Mouse (Mus musculus) layer of hippocampus, postnatal 10 days (tissue): ENCODE data around the gene Dazap1. TPM values are rescaled to one million over a fixed set of nuclear protein-coding genes. Genes with fewer than 3 reads are reported as not detected.
"Not testable (repeated sequence)": the region's sequence is repeated elsewhere in the genome, so short reads cannot be mapped to it uniquely, and the experiment has no call there.

Experiments
- DNase-seq, 2 experiments: peaks; one replicate each; pipeline ENCODE4 v3.0.0; 2021; ENCODE audit warnings: low spot score in 2 of 2
- long read RNA-seq: library from polyadenylated mRNA; stranded (forward); transcript quantifications from one replicate; pipeline ENCODE4 v2.0.0, GENCODE M21; 2023
- total RNA-seq, 2 experiments: library from RNA; stranded (reverse); gene quantifications; 2 replicates each; pipeline ENCODE4 v1.2.3; 2021

The Dazap1 gene
- total RNA-seq = 10 to 100 TPM; 94.6 to 96.3 TPM
- long read RNA-seq, transcript Dazap1-203 (12 exons, 2,081 nt) = major isoform, 15 of 29 reads
- long read RNA-seq, partial matches to known transcripts = 3 of 29 reads
- long read RNA-seq, other reads (novel, unspliced or antisense) = 9 of 29 reads

DNA sequence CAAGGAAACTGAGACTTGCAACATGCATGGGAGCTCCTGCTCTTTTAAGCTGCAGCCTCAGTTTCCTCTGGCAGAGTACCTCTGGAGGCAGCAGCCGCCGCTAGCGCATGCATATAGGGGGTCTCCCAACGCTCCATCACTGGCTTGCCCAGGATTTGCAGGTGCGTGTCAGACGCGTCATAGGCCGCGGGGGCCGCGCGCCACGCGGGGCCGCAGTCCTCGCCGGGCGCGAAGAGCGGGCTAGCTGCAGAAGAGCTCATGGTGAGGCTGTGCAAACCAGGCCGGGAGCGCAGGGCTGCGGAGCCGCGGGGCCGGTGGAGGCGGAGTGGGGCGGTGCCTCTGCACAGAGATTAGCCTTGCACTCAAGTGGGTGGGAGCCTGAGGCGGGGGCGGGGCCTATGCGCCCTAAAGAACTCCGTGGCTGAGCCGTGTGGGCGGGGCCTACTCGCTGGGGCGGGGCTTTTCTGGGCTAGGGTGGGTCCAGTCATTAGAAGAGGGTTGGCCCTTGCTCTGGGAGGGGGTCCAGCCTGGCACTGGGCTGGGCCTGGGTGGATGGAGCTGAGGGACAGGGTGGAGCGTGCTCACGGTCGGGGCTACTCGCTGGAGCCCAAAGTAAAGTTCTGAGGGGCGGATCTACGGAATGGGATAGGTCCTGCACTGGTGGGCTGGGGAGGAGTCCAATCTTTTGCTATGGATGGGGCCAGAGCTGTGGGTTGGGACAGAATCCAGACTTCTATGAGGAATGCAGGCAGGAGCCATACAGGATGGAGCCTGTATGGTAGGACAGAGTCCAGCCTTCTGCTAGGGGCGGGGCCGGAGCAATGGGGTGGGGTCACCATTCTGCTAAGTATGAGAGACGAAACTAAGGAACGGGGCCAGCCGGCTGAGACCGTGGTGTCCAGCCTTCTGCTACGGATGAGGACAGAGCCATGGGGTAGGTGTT is at the start of gene Dazap1, which contains the start of gene Gamt:
Gene Dazap1, plus strand, starts transcription at position 845 of the 943 bp plus-strand sequence.
Gene Gamt, minus strand, starts transcription at position 371 of the 943 bp plus-strand sequence.
- peak; percentile 90 to 95 for DNase-seq

DNA sequence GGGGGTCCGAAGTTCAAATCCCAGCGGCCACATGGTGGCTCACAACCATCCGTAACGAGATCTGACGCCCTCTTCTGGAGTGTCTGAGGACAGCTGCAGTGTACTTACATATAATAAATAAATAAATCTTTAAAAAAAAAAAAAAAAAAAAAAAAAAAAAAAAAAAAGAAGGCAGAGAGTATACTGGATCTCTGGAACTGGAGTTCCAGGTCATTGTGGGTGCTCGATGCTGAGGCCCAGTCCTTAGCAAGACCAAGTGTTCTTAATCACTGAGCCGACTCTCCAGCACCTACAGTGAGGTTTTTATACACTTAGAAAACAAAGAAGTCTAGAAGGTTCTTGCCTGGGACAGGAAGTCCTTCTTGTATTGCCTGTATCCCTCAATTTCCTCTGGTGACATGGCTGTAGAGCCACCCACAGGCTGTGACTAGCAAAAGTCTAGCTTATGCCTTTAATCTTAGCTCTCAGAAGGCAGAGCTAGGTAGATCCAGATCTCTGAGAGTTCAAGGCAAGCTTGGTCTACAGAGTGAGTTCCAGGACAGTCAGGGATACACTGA is 49.7 kb upstream of the Dazap1 start:
- DNase-seq = not testable (repeated sequence)

DNA sequence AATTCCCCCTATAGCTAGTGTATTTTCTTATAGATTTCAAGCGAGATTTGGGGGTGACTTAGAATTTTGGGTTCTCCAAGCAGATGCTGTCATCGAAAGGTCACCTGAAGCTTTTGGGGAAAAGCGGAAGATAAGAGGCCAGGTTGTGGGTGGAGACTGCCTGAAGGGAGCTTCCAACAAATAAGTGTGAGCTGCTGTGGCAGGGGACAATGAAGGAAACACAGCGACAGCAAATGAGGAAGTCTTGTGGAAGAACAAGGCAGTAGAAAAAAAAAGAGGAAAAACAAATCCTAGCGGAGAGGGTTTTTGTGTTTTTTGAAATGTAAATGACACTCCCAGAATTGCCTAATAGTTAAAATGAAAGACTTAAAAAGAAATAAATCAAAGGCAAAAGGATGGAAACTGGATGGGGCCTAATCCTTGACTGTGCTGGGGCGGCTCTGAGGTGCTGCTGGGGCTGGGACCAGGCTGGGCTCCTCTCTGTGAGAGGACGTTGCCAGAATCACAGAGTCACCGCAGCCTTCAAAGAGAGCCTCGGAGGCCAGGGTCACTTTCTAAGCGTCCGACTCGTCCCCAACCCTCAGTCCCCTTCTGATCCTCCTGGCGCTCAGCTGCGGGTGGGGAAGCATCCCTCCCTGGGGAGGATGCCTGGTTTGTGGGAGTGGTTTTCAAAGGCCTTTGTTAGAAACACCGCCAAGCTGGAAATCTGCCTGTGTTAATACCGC is 46.1 kb upstream of the Dazap1 start:
- no peak for DNase-seq

- DNase-seq = no peak
Measured at GRCm38 (mm10) chr10:80220676-80221075, 40.6 kb upstream of the Dazap1 start.

GRCm38 (mm10) chr10:80223137-80223536 is 38.1 kb upstream of the Dazap1 start:
- not testable (repeated sequence) for DNase-seq

DNA sequence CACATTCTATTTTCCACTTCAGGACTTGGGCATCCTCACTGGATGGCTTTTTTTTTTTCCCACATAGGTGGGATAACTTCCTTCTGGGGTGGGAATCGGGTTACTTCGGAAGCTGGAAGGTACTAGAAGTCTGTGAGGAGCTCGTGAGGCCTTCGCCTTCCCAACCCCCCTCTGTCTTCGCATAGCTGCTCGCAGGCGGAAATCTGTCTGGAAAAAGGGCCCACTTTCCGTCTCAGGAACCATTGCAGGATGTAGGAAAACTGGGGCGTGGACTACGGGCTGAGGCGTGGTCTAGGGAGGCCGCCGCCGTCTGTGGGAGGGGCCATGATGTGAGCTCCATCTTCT is 35.2 kb upstream of the Dazap1 start:
- DNase-seq = no peak

DNA sequence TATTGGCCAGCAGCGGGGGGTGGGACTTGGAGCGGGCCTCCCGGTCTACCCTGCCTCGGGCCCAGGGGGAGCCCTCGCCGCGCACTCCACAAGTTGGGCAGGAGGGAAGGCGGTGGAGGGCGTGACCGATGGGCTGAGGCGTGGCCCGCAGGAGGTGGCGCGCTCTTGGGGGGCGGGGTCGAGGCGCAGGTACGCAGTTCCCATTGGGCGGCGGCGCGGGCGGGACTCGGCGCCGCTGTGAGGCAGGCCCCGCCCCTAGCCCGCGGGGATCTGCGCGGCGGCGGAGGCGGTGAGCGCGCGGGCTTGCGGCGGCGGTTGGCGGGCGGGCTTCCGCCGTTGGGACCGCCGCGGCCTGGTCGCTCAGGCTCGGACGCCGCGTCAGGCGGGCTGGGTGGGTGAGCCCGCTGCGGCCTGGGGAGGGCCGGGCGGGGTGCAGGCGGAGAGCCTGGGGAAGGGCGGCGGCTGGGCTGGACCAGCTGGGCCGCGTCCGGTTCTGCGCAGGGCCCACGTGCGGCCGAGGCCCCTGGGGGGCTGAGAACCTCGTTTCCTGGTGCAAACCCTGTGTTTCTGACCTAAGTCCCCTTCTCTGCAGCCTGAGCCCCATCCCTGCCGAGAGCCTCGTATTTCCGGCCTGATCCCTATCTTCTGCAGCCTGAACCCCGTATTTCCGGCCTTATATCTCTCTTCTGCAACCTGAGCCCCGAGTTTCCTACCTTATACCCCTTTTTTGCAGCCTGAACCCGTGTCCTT is 34.7 kb upstream of the Dazap1 start, which contains the start of gene Mum1:
Gene Mum1, plus strand, starts transcription at position 19 of the 750 bp plus-strand sequence.
- DNase-seq = peak; percentile 96 to 98

- DNase-seq = no peak
Measured at GRCm38 (mm10) chr10:80227166-80227539, 34.1 kb upstream of the Dazap1 start.

DNA sequence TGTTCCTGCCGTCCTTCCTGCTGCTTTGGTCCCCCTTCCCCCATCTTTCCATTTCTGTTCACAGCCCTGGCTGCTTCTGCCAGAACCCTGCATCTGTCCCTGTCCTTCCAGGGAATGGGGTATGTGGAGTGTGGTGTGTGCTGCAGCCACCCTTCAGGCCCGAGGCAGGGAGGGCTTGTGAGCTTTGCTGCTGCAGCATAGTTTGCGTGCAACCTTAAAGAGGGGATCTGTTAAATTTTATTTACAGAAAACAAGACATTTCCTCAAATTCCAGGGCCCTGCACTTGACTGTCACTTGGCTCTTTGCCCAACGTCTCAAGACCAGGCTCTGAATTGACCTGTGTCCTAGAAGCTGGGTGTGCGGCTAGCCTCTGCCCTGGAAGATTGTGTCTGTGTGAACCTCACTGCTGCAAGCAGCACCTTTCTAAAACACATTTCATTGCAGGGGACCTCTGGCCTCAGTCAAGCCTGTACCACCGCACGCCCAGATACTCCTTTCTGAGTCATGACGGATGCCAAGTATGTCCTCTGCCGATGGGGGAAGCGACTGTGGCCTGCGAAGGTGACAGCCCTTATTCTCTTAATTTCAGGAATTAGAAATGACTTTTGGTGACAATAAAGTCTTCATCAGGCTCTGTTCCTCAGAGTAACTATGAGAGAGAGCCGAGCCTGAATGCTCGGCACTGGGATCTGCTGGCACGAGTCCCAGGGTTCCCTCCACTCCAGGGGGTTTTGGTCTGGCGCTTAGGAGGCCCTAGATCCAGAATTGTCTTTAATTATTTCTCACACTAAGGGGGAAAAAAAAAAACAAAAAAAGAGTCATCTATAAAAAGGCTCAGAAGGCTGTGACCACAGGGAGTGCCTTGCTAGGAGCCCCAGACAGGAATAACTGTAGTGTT is 33.2 kb upstream of the Dazap1 start:
- DNase-seq = no peak

DNA sequence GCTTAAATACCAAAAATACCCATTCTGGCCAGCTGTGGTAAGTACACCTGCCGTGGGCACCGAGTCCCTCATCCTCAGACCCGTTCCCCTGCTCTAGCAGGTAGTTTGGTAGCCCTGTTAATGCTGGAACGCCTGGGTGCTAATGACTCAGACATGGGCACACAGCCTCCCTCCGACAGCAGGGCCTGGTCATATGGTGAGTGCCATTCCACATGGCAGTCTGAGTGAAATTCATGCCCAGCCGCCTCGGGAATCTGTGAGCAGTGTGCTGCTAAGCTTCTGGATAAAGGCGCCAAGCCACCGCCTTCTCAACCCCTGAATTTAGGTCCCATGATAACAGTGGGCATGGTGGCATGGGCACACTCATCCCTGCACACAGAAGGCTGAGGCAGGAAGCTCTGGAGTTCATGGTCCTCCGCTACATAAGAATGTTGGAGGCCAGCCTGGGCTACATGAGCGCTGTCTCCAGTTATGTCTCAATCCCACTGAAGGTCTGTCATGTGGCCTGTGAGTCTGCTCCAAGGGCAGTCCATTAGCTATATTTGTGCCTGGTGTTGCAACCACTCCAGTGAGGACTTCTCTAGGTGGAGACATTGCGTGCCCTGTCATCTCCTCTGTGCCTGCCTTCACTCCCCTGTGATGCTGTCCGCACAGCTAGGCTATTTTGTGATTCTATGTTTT is 25.0 kb upstream of the Dazap1 start:
- peak; percentile 45 to 48 for DNase-seq

DNA sequence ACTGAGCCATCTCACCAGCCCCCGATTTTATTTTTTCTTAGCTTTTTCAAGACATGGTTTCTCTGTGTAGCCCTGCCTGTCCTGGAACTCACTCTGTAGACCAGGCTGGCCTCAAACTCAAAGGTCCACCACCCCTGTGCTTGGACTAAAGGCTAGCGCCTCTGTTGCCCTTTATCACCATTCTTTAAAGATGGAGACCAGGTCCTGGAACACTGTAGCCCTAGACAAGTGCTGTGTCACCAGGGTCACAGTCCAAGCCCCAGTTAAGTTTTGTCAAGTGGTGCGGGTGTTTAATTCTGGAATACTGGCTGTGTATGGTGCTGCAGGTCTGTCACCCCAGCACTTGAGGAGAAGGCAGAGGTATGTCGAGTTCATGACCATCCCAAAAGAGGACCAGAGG is 24.3 kb upstream of the Dazap1 start:
- DNase-seq = no peak

DNA sequence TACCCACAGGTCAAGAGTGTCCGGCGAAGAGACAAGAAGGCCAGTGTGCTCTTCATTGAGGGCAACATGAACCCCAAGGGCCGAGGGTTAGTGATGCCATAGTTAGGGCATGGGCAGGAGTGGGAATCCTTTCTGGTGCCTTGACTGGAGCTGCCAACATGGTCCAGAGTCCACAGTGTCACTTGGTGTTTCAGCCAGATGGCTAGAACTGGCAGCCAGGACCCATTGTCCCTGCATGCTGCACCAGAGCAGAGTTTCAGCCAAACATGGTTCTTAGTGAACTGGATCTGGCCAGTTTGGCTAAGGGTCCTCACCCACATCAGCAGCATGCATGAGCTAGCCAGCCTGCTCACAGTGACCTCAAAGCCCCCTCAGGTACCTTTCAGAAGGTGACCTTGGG is 23.0 kb upstream of the Dazap1 start:
- no peak for DNase-seq

DNA sequence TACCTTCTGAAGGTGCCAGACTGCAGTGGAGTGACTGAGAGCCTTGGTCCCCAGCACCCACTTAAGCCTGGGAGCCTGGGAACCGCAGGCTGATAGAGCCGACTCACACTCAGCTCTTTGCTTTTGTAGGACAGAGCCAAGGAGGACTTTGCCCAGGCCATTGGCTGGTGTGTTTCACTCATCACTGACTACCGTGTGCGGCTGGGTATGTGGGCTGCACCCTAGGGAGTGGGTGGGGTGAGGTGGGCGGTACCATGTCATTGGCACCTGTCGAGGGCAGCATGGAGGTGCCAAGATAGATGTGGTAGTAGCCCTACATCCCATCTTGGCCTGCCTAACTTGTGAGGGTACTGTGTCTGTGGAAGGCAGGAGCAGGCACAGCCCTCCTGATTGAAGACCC is 21.5 kb upstream of the Dazap1 start:
- DNase-seq = no peak

- DNase-seq = no peak
Measured at GRCm38 (mm10) chr10:80242088-80242487, 19.2 kb upstream of the Dazap1 start.

GRCm38 (mm10) chr10:80242607-80243006 is 18.7 kb upstream of the Dazap1 start:
- no peak for DNase-seq

DNA sequence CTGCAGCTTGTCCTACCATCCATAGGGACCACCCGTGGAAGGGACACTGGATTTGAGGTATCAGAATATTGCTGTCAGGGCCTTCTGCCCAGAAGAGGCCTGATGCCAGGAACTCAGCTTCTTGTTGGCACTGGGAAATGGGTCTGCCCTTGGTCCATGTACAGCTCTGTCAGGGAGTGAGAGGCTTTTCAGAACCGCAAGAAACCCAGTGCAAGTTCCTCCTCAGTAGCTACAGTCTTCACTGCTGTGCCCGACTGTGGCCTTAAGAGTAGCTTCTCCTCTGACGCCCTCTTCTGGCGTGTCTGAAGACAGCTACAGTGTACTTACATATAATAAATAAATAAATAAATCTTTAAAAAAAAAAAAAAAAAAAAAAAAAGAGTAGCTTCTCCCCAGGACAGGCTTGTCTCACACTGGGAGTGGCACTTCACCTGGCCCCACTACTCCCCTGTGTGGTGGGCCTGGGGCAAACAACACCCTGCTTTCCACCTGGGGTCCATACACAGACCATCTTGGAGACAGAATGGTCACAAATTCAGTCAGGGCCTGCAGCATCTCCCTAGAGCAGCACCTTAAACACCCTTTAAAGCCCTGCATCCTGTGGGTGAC is 16.4 kb upstream of the Dazap1 start:
- DNase-seq = peak in 1 of 2 experiments; percentile 39

DNA sequence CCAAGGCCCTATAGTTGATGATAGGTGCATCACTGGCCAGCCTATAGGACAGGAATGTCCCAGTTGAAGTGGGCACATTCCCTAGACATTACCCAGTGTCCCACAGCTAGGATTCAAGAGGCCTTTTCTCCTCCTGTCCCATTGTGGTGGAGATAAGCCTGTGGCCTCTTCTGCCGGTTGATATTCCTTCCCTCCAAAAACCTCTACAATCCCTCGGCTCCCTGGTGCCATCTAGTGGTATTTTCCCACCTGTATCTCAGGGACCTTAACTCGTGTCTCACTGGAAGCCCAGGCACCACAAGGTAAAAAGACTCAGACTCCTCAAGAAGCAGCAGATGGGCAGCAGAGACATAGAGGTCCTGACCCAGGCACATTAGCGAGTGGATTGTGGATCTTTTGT is 15.7 kb upstream of the Dazap1 start:
- DNase-seq = peak; percentile 84 to 87

DNA sequence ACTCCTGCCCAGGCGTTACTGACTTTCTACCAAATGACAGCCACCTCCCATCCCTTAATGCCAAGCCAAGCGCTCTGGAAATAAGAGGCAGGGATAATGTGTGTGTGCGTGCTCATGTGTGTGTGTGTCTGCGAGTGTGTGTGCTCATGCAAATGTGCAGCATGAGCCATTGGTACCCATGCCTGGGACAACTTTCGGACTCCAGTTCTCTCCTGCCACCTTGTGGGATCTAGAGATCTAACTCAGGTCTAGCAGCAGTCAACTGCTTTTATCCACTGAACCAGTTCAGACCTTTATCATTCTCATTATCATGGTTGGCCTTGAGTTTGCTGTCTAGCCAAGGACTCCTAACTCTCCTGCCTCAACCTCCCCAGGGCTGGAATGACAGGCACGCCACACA is 13.4 kb upstream of the Dazap1 start:
- no peak for DNase-seq

GRCm38 (mm10) chr10:80248437-80248836 is 12.8 kb upstream of the Dazap1 start:
- DNase-seq = not testable (repeated sequence)
